Mouse (Mus musculus) liver, adult 10 weeks (tissue): ENCODE data around the gene Rbm46. TPM values are rescaled to one million over a fixed set of nuclear protein-coding genes. Genes with fewer than 3 reads are reported as not detected.

Source experiments
- polyA plus RNA-seq: library from polyadenylated mRNA; stranded (reverse); fragments of 350-450 nt; fragmentation: Illumina TruSeq; extraction: RNeasy Lipid Tissue Mini Kit (QIAGEN cat#74804); gene quantifications from one replicate; pipeline ENCODE4 v1.2.3, GENCODE M21; 2014; ENCODE audit warnings: low read depth, low replicate concordance

Rbm46 gene
- polyA plus RNA-seq: 0.34 TPM

GRCm38 (mm10) chr3:82876372-82876739 is at the start of gene Rbm46:
Rbm46 (minus strand) TSS chr3:82876483.

GRCm38 (mm10) chr3:82903613-82904205 is 27.4 kb upstream of the Rbm46 start, which contains the start of gene Lrat:
Lrat (minus strand) TSS chr3:82903973.

Other genes with a start within 250 kb of the Rbm46 start
- 15.6 TPM for gene Lrat, start 27.5 kb upstream of the Rbm46 start, polyA plus RNA-seq
- gene Fgg, start 131.2 kb upstream of the Rbm46 start, polyA plus RNA-seq: 6,189 TPM
- gene Fga, start 149.6 kb upstream of the Rbm46 start, polyA plus RNA-seq: 3,399 TPM
- gene Fgb, start 173.4 kb upstream of the Rbm46 start, polyA plus RNA-seq: 2,273 TPM
- 18.1 TPM for gene Plrg1, start 179.0 kb upstream of the Rbm46 start, polyA plus RNA-seq